Mouse (Mus musculus): ENCODE measurements around the gene Nusap1. TPM values are rescaled to one million over a fixed set of nuclear protein-coding genes. Genes with fewer than 3 reads are reported as not detected.

The Nusap1 gene
- polyA plus RNA-seq (2021; fragmentation: Nextera tagmentation): 0.33 and 1.1 TPM in 2 replicates
- long read RNA-seq, experiment 1: 0 reads
- long read RNA-seq, experiment 2, partial matches to known transcripts: 0 of 2 reads
- long read RNA-seq, experiment 2, other reads (novel, unspliced or antisense): 0 of 2 reads

GRCm38 (mm10) chr2:119618199-119618982 is at the start of gene Nusap1, which contains the start of gene Oip5:
Nusap1 (plus strand) TSS chr2:119618298.
Oip5 (minus strand) TSS chr2:119618469.

GRCm38 (mm10) chr2:119662220-119663182 is 44.4 kb downstream of the Nusap1 start, which contains the start of gene Ndufaf1:
Ndufaf1 (minus strand) TSS chr2:119662827.

GRCm38 (mm10) chr2:119674525-119675214 is 56.6 kb downstream of the Nusap1 start, which contains the start of gene Rtf1:
Rtf1 (plus strand) TSS chr2:119675068.

Other genes with a start within 250 kb of the Nusap1 start
- gene Ino80, start 140.6 kb upstream of the Nusap1 start, polyA plus RNA-seq (2021; fragmentation: Nextera tagmentation): 1.5 and 1.8 TPM in 2 replicates
- 0.10 and 0.44 TPM in 2 replicates for gene Exd1, start 70.7 kb upstream of the Nusap1 start, polyA plus RNA-seq (2021; fragmentation: Nextera tagmentation)
- 98.2 and 106 TPM in 2 replicates for gene Chp1, start 70.6 kb upstream of the Nusap1 start, polyA plus RNA-seq (2021; fragmentation: Nextera tagmentation)
- 0.79 and 0.83 TPM in 2 replicates for gene Oip5, start 171 bp downstream of the Nusap1 start, polyA plus RNA-seq (2021; fragmentation: Nextera tagmentation)
- 40.8 and 41.7 TPM in 2 replicates for gene Ndufaf1, start 44.5 kb downstream of the Nusap1 start, polyA plus RNA-seq (2021; fragmentation: Nextera tagmentation)
- gene Rtf1, start 56.8 kb downstream of the Nusap1 start, polyA plus RNA-seq (2021; fragmentation: Nextera tagmentation): 53.5 and 55.4 TPM in 2 replicates
- gene Itpka, start 124.0 kb downstream of the Nusap1 start, polyA plus RNA-seq (2021; fragmentation: Nextera tagmentation): 44.6 and 49.4 TPM in 2 replicates
- 0.90 and 1.1 TPM in 2 replicates for gene Ltk, start 142.1 kb downstream of the Nusap1 start, polyA plus RNA-seq (2021; fragmentation: Nextera tagmentation)
- gene Rpap1, start 169.2 kb downstream of the Nusap1 start, polyA plus RNA-seq (2021; fragmentation: Nextera tagmentation): 3.8 and 4.6 TPM in 2 replicates
- 19.3 TPM in 2 replicates for gene Tyro3, start 179.4 kb downstream of the Nusap1 start, polyA plus RNA-seq (2021; fragmentation: Nextera tagmentation)